Mouse (Mus musculus): ENCODE data around the gene Spi1. TPM values are rescaled to one million over a fixed set of nuclear protein-coding genes. Genes with fewer than 3 reads are reported as not detected.

Gene Spi1
- total and polyA plus RNA-seq, 2 experiments from 2014 or later: 3.0 to 4.5 TPM

GRCm38 (mm10) chr2:91047359-91047758, 34.8 kb upstream of the Spi1 start:
- Histone ChIP-seq H3K9ac (replicated peaks; ENCODE audit: low read length) (no peak overlapping the region), H3K4me1 (ENCODE audit: insufficient read depth, low read length) (no peaks in the 10 kb centered on the region), H3K36me3 (ENCODE audit: insufficient read depth, low read length) (no peaks in the 10 kb centered on the region), H3K4me2 (ENCODE audit: low read depth, low read length) (no peak overlapping the region), H3K9me3 (ENCODE audit: low read length) (no peaks in the 10 kb centered on the region), H3K27me3 (ENCODE audit: insufficient read depth, low read length) (no peaks in the 10 kb centered on the region), H3K27ac (no peak overlapping the region), H3K4me3 (ENCODE audit: low read length) (no peak overlapping the region)
- DNase-seq (ENCODE audit: low spot score): no peak
- no peak for ATAC-seq
- no peak for TF ChIP-seq CTCF (IDR thresholded peaks at IDR 0.05; ENCODE audit: low read depth)
- 81% methylated on average over 9 of the region's 9 CpGs for WGBS

- no peaks in the 10 kb centered on the region for H3K9me3 ChIP-seq (ENCODE audit: low read length)
- 82% methylated on average over 3 of the region's 3 CpGs for WGBS
- DNase-seq (ENCODE audit: low spot score): no peak
- no peak overlapping the region for H3K4me2 ChIP-seq (ENCODE audit: low read depth, low read length)
- peaks cover 15% of the 10 kb centered on the region for H3K36me3 ChIP-seq (ENCODE audit: insufficient read depth, low read length)
- no peak overlapping the region for H3K9ac ChIP-seq (replicated peaks; ENCODE audit: low read length)
- TF ChIP-seq CTCF (IDR thresholded peaks at IDR 0.05; ENCODE audit: low read depth): no peak
- peaks cover 8% of the 10 kb centered on the region; the same call in 1 of the 2 replicates for H3K4me1 ChIP-seq (ENCODE audit: insufficient read depth, low read length)
- no peaks in the 10 kb centered on the region for H3K27me3 ChIP-seq (ENCODE audit: insufficient read depth, low read length)
- H3K27ac ChIP-seq: no peak overlapping the region
- H3K4me3 ChIP-seq (ENCODE audit: low read length): no peak overlapping the region
- ATAC-seq: no peak
Observed at GRCm38 (mm10) chr2:91051917-91052316, 30.3 kb upstream of the Spi1 start.

- peak; percentile 23; the same call in 1 of the 2 replicates for TF ChIP-seq CTCF (IDR thresholded peaks at IDR 0.05; ENCODE audit: low read depth)
- Histone ChIP-seq H3K9ac (replicated peaks; ENCODE audit: low read length) (no peak overlapping the region), H3K4me2 (ENCODE audit: low read depth, low read length) (no peak overlapping the region), H3K9me3 (ENCODE audit: low read length) (no peaks in the 10 kb centered on the region), H3K4me3 (ENCODE audit: low read length) (no peak overlapping the region), H3K27ac (no peak overlapping the region), H3K36me3 (ENCODE audit: insufficient read depth, low read length) (peaks cover 23% of the 10 kb centered on the region), H3K4me1 (ENCODE audit: insufficient read depth, low read length) (peaks cover 8% of the 10 kb centered on the region; the same call in 1 of the 2 replicates), H3K27me3 (ENCODE audit: insufficient read depth, low read length) (no peaks in the 10 kb centered on the region)
- WGBS: 48% methylated on average over 2 of the region's 2 CpGs
- DNase-seq (ENCODE audit: low spot score): no peak
- ATAC-seq: no peak
Observed at GRCm38 (mm10) chr2:91052752-91053151, 29.4 kb upstream of the Spi1 start.

- DNase-seq (ENCODE audit: low spot score) (no peak), ATAC-seq (peak; percentile 69)
- Histone ChIP-seq H3K9me3 (ENCODE audit: low read length) (no peaks in the 10 kb centered on the region), H3K36me3 (ENCODE audit: insufficient read depth, low read length) (peaks cover 29% of the 10 kb centered on the region), H3K4me2 (ENCODE audit: low read depth, low read length) (peak overlapping the region; percentile 89), H3K4me3 (ENCODE audit: low read length) (peak overlapping the region; percentile 62), H3K4me1 (ENCODE audit: insufficient read depth, low read length) (peaks cover 8% of the 10 kb centered on the region; the same call in 1 of the 2 replicates), H3K9ac (replicated peaks; ENCODE audit: low read length) (peak overlapping the region; percentile 60), H3K27me3 (ENCODE audit: insufficient read depth, low read length) (no peaks in the 10 kb centered on the region), H3K27ac (peak overlapping the region; percentile 81)
- WGBS: 1% methylated on average over 6 of the region's 6 CpGs
- TF ChIP-seq CTCF (IDR thresholded peaks at IDR 0.05; ENCODE audit: low read depth): no peak
Observed at GRCm38 (mm10) chr2:91053181-91053933, 28.8 kb upstream of the Spi1 start.

- Histone ChIP-seq H3K27me3 (ENCODE audit: insufficient read depth, low read length) (no peaks in the 10 kb centered on the region), H3K4me3 (ENCODE audit: low read length) (peak within 1 kb of the TSS; percentile 62), H3K36me3 (ENCODE audit: insufficient read depth, low read length) (peaks cover 35% of the 10 kb centered on the region), H3K9ac (replicated peaks; ENCODE audit: low read length) (peak within 1 kb of the TSS; percentile 60), H3K27ac (peak within 1 kb of the TSS; percentile 81), H3K9me3 (ENCODE audit: low read length) (no peaks in the 10 kb centered on the region), H3K4me1 (ENCODE audit: insufficient read depth, low read length) (peaks cover 8% of the 10 kb centered on the region; the same call in 1 of the 2 replicates), H3K4me2 (ENCODE audit: low read depth, low read length) (peak within 1 kb of the TSS; percentile 89)
- under 1% methylated on average over 40 of the region's 40 CpGs for WGBS
- ATAC-seq (peak; percentile 99), DNase-seq (ENCODE audit: low spot score) (peak; percentile 97)
- TF ChIP-seq CTCF (IDR thresholded peaks at IDR 0.05; ENCODE audit: low read depth): no peak
Observed at GRCm38 (mm10) chr2:91053934-91054382, 28.2 kb upstream of the Spi1 start, which contains the start of gene Psmc3. TSS of gene Psmc3 (plus strand) at chr2:91054009.

GRCm38 (mm10) chr2:91058435-91058834, 23.8 kb upstream of the Spi1 start:
- peaks cover 8% of the 10 kb centered on the region; the same call in 1 of the 2 replicates for H3K4me1 ChIP-seq (ENCODE audit: insufficient read depth, low read length)
- ATAC-seq (no peak), DNase-seq (ENCODE audit: low spot score) (no peak)
- H3K36me3 ChIP-seq (ENCODE audit: insufficient read depth, low read length): peaks cover 52% of the 10 kb centered on the region
- H3K9me3 ChIP-seq (ENCODE audit: low read length): no peaks in the 10 kb centered on the region
- WGBS: 89% methylated on average over 5 of the region's 5 CpGs
- H3K27ac ChIP-seq: no peak overlapping the region
- no peak overlapping the region for H3K4me3 ChIP-seq (ENCODE audit: low read length)
- no peaks in the 10 kb centered on the region for H3K27me3 ChIP-seq (ENCODE audit: insufficient read depth, low read length)
- no peak overlapping the region for H3K4me2 ChIP-seq (ENCODE audit: low read depth, low read length)
- TF ChIP-seq CTCF (IDR thresholded peaks at IDR 0.05; ENCODE audit: low read depth): no peak
- no peak overlapping the region for H3K9ac ChIP-seq (replicated peaks; ENCODE audit: low read length)

- no peak for DNase-seq (ENCODE audit: low spot score)
- ATAC-seq: no peak
- H3K27me3 ChIP-seq (ENCODE audit: insufficient read depth, low read length): no peaks in the 10 kb centered on the region
- no peak for TF ChIP-seq CTCF (IDR thresholded peaks at IDR 0.05; ENCODE audit: low read depth)
- H3K4me3 ChIP-seq (ENCODE audit: low read length): no peak overlapping the region
- peaks cover 57% of the 10 kb centered on the region for H3K36me3 ChIP-seq (ENCODE audit: insufficient read depth, low read length)
- H3K9me3 ChIP-seq (ENCODE audit: low read length): no peaks in the 10 kb centered on the region
- peaks cover 8% of the 10 kb centered on the region; the same call in 1 of the 2 replicates for H3K4me1 ChIP-seq (ENCODE audit: insufficient read depth, low read length)
- no peak overlapping the region for H3K9ac ChIP-seq (replicated peaks; ENCODE audit: low read length)
- no peak overlapping the region for H3K27ac ChIP-seq
- WGBS: 91% methylated on average over 2 of the region's 2 CpGs
- no peak overlapping the region for H3K4me2 ChIP-seq (ENCODE audit: low read depth, low read length)
Observed at GRCm38 (mm10) chr2:91059376-91059775, 22.8 kb upstream of the Spi1 start.

Measured in hindbrain, postnatal 0 days (tissue).